Mouse (Mus musculus): Measurements from ENCODE around the gene Bicc1.

DNA sequence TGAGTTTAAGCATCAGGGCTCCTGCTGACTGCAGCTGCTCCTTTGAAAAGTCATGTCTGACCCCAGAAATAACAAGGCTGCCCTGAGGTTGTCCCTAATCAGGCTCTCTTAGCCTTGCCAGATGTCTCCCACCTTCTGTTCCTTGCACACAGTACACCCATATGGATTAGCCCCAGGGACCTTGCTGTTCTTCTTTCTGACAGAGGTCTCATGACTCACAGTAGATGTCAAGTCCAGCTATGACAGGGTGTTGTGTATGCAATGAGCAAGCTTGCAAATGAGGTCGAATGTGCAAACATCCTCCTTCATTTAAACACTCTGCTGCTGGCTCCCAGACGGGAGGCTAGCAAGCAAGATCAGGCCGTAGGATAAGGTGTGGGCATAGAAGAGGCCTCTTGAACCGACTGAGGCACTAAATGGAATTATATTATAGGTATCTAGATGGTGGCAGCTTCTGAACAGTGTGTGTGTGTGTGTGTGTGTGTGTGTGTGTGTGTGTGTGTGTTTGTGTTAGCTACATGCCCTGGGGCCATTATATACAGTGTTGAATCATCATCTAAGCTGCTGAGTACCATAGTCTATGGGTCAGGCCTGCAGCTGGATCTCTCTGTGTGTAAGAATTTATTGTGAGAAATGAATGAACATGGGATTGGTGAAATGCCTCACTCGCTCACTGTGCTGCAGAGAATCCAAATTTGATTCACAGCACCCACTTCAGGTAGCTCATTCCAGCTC is 256.6 kb downstream of the Bicc1 start:
- TF ChIP-seq CTCF (IDR thresholded peaks at IDR 0.05; ENCODE audit: low read depth), result no peak
- no peak for TF ChIP-seq EP300 (IDR thresholded peaks at IDR 0.05; ENCODE audit: low read depth)
